Mouse (Mus musculus): ENCODE results near the gene Mipep.

- TF ChIP-seq CTCF (IDR thresholded peaks at IDR 0.05; ENCODE audit: low read depth, low read length): no peak
- no peak for TF ChIP-seq POLR2A (IDR thresholded peaks at IDR 0.05; ENCODE audit: borderline replicate concordance, low read depth, low read length)
These were observed 12.4 kb downstream of the Mipep start for GRCm38 (mm10) chr14:60796600-60797322.

Data from bone marrow macrophage, adult 2 months (primary cell).